Mouse (Mus musculus) CH12F3 (cell line): ENCODE measurements around the gene Lrp2.

ENCODE experiments used
- in situ Hi-C: fragments of 300-500 bp; cut with MboI; formaldehyde crosslinking; loops from 2 replicates; pipeline ENCODE4 v1.14.3; 2020; ENCODE audit warnings: low sequenced_read_pairs

The Lrp2 gene

DNA sequence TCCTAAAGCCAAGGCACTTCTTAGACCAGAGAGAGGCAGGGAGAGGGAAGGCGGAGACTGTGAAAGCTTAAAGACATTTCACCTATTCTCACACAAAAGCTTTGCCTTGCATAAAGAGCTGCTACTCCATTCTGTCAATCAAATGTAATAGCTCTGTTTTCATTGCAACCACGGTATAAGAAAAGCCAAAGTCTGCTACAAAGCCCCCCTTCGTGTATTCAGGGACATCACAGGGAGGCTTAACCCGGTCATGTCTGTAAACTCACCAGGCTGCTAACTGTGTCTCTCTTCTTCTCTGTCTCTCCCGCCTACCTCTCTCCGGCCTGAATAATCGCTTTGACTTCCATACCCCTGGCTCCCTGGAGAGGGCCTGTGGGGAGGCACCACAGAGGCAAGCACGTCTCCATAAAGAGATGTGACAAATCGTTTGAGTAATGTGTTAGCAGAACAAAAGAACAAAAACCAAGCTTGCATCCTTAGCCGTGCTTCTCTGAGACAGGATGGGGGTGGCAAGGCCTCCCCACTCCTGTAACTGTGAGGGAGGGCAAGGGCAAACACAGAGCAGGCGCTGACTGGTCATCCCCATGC is 167.5 kb downstream of the Lrp2 start:
- in situ Hi-C loops = no loop called here

DNA sequence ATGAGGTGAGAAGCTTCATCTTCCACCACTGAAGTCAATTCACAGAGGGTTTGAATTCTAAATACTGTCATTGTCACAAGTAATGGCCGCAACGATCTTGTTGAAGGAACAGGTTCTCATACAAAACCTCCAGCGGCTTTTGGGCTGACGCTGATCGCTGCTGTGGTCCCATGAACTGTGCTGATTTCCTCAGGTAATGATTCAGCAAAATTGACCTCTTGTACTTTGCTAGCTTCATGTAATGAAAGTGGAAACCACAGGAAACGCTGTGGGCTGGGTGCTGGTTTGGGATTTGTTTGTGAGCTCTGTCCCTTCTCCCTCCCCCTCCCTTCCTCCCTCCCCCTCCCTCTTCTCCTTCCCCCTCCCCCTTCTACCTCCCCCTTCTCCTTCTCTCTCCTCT is 170.8 kb downstream of the Lrp2 start:
- in situ Hi-C loops = no loop called here

DNA sequence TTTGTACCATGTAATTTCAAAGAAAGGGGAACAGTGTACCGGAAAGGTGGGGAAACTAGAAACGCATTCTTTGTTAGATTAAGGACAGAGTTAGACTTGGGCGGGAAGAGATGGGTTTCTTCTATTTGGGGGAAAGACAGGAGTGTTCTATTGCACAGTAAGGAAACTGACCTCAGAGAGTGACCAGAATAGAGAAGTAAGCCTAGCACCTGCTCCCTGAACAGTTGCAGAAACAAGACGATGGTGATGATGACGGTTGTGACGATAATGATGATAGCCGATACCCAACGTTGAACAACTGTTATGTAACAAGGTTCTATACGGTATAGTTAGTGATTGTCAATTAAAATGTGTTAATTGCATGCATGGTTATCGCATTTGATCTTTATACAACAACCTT is 171.3 kb downstream of the Lrp2 start:
- in situ Hi-C loops = no loop called here

DNA sequence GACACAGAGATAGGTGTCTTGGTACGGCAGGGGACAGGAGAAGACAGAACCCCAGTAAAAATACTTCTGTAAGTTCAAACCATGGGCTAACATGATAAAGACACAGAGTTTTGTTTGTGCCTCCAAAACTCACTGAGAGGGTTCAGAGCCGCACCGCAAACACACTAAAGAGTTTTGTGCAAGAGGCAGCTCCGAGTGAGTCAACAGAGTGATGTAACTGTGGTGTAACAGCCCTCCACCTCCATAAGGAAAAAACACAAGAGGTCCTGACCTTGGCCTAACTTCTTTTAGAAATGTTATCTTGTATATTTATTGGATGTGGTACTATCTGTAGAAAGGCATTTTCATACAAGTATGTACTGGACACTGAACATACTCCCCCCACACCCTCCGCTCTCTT is 180.2 kb downstream of the Lrp2 start:
- in situ Hi-C loops = no loop called here

DNA sequence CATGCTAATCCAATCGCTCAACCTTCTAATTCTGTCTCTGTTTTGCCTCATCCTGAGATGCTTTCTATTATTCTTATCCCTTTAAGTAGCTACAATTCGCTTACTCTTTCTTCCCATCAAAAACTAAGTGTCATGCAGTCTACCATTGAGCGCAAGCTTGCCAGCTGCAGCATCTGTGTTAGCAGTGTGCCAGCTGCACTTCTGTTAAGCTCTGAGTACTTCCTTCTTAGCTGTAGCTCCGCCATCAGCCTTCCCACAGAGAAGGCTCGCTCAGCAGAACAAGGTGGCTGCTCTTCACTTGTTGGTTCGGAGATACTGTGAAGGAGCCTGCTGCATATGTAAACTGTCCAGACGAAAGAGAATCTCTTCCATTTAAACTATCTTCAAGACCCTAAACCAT is 183.6 kb downstream of the Lrp2 start:
- in situ Hi-C loops = no loop called here

DNA sequence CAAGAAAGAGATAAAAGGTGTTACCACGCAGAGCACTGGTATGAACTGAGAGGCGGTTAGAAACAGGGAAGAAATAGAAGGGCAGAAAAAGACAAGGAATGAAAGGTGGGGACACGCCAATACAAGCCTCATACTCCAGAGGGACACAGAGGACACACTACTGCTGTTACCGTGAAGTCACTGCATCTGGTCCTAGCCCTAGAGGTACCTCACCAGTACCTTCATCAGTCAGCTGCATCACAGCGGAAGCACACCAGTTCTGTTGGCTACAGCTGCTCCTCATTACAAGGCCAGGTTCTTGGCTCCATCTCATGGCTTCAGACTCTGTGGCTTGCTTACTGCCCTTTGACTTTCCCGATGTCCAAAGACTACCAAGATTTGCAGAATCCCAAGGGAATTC is 184.0 kb downstream of the Lrp2 start:
- in situ Hi-C loops = no loop called here

DNA sequence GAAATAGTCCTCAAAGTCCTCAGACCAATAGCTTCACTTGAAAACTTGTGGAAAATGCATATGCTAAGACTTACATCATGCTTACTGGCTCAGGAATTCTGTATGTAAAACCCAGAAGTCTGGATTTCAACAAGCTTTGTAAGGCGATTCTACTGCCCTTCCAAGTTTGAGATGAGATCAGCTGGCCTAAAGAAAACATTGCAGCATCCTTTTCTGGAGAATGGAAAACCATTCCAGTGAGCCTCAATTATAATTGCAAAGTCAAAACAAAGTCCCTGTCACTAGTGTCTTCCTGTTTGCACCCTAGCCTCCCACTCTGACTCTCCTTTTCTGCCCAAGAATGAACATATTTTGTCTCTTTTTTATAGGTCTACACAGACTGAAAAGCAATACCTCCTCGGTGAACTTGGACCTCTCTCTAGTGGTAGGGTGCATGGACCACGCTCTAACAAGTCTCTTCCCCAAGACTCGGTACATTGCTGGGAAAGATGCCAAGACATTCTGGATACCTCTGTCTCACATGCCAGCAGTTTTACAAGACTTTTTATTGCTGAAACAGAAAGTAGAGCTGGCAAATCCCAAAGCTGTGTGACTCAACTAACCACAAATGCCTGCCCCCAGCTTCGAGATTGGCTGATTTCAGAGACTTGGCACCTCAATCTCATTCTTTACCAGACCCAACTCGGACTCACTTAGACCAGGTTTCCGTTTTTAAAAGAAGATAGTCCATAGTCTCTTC is 184.8 kb downstream of the Lrp2 start:
- in situ Hi-C loops = no loop called here

DNA sequence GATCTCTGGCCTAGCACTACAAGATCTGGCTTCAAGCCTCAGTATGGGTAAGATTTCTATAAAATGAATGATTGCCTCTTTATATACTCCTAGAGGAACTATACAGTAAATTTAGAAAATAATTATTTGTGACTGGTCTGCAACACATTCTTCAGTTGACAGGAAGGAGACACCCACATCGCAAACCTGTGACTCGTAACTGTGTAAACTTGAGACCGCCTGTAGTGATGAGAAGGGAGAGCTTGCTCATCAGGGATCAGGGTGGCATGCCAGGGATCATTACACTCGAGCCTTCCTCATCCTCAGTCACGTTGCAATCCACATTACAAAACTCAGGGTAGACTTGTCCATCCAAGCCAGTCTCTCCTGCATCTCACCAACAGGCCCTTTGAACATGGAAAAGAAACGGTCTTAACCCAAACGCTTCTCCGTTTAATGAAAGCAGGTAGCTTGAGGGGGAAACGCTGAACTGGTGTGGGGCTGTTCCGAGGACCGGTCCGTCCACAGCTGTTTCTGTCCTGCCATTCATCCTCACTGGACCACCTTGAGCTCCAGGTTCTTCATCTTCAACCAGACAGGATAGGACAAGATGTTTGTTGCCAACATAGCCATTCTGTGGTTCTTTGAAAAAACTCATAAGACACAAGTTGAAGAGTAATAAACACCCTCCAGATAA is 189.0 kb downstream of the Lrp2 start:
- in situ Hi-C loops = no loop called here

DNA sequence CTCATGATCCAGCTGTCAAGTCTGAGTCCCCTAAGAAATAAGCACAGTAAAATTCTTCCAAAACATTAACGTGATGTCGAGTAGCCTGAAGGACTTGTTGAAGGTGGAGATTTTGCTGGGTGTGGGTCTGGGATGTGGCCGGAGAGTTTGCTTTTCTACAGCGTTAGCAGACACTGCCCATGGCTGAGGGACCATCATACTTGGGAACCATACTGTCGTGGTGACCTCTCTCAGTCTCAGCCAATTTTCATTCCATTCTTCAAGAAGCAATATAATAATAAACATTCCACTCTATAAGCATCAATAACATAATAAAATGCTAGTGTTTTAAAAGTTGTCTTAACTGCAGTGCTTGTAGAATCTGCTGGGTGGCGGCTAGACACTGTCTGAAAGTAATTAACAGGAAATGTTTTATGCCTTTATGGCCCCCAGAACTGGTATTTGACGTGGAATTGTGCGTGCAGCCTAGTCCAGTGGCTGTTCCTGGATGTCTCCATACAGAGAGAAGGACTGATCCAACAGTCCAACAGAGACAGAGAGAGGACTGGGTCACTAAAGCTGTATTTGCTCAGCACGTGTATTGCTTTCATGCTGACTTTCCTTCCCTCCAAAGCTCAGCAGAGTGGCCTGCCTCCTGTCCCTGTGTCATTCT is 190.1 kb downstream of the Lrp2 start:
- in situ Hi-C loops = no loop called here

DNA sequence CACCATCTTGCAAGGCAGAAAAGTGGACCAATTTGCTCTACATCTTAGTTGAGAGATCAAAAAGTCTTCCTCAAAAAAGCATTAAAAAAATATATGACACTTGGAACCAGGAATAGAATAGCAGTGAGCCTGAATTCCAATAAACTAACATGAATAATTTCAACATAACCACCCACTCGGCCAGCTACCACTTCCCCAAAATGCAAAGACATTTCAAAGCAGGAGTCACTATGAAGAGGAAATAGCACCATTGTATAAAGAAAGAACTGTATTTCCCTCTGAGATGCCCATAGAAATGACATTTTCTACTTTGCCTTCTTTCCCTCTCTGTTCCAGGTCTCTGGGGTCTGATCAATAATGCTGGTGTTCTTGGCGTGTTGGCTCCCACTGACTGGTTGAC is 191.9 kb downstream of the Lrp2 start:
- in situ Hi-C loops = no loop called here

DNA sequence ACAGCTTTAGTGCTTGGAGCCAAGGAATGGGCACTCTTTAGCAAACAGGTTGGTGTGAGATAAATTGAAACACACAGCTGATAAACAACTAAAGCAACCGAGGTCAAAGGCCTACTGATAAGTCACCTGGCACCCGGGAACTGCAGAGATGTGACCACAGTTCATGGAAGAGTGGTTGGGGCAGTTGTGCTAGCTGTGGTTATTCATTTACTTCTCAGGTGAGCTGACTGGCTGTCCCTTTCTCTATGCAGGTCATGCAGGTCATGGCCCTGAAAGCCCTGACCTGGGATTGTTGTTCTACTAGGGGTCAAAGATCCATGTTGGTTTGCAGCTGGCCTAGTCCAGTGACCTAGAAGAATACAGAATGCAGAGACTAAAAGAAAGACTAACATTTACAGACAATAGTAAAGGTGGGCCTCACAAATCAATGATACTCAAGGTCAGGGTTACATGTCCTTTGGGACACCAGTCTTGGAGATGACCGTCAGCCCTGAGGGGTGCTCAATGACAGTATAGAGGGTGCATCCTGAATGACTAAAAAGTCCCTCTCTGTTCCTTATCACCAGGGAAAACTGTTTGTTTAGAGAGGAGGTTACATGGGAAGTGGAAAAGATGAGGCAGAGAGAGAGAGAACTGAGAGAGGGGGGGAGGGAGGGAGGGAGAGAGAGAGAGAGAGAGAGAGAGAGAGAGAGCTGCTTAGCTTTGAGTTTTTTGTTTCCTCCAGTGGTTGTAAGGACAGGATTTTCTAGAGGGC is 199.6 kb downstream of the Lrp2 start:
- in situ Hi-C loops = no loop called here

DNA sequence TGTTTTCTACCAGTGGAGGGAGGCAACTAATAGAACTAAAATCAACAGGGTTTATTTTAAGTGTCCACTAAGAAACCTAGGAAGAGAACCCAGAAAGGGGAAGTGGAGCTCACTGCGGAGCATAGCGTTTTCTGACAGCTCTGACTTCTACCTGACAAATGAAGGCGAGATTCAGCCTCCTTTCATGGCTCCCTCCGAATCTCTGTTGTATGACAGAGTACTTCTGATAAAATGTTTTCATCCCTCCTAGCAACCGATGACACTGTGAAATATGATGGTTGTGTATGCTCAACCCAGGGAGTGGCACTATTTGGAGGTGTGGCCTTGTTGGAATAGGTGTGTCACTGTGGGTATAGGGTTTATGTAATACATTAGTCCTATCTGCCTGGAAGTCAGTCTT is 203.0 kb downstream of the Lrp2 start:
- in situ Hi-C loops = no loop called here

DNA sequence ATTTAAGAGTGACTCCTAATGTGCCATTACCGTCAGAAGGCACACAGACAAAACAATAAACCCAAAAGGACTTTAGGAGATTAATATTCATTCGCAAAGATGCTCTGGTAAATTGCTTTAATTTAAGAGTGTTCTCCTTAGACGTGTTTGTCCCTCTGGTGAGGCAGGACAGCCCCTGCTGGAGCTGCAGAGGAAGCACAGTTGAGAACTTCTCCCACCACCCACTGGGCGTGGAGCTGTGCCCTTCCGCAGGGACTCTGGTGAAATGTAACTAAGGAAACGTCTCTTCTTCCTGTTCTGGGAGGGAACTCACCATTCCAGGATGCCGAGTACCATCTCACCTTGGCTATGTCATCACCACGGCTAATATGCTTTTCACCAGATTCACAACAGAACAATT is 204.1 kb downstream of the Lrp2 start:
- in situ Hi-C loops = no loop called here

DNA sequence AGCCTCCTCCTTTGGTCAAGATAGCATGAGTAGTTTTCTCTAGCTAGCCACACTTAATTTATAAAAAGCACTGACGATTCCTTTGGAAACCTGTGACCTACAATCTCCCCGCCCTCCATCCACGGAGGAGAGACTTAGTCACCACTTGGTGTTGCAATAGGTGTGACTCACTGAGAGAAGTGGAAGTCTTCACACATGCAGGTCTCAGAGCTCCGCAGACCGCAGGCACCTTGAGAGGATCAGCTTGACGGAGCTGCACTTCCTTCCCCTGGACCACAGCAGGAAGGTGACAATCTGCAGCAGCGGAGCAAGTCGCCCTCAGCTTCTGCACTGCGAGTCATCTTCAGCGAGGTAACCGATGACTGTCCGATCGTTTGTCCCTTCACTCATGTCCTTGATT is 205.6 kb downstream of the Lrp2 start, which contains the start of gene Dhrs9:
Gene Dhrs9 (plus strand): TSS at position 165 of the 400 bp plus-strand sequence.
- in situ Hi-C loops = no loop called here

DNA sequence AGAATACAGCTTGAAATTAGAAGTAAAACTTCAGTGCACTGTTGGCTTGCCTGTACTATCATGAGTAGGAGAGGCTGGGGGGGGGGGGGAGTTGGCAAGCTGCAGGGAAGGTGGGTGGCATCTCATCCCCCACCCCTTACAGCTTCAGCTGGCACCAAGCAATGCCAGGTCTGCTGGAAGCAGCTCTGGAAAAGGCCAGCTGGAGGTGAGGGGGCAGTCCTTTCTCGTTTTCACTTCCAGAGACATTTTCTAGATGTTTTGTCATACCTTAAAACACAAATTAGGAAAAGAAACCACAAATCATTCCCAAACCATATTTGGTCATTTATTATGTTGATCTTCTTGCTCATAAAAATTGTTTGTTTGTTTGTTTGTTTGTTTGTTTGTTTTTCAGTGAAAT is 206.1 kb downstream of the Lrp2 start:
- in situ Hi-C loops = no loop called here

DNA sequence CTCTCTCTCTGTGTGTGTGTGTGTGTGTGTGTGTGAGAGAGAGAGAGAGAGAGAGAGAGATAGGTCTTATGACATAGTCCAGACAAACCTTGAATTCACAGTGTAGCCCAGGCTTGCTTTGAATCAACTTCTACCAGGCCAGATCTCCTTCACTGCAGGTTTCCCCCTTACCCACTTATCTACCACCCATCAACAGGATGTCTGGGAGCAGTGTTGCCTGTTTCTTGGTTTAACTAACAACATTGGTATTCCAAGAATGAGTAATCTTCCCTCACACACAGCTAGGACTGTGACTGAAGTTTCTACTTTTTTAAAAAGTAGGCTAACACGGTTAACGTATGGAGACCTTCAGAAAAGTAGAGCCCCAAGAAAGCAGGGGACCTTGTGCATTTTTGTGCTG is 209.1 kb downstream of the Lrp2 start:
- in situ Hi-C loops = no loop called here
